14 mouse cellular contexts compared by ENCODE assay signal in the genomic region with DNA sequence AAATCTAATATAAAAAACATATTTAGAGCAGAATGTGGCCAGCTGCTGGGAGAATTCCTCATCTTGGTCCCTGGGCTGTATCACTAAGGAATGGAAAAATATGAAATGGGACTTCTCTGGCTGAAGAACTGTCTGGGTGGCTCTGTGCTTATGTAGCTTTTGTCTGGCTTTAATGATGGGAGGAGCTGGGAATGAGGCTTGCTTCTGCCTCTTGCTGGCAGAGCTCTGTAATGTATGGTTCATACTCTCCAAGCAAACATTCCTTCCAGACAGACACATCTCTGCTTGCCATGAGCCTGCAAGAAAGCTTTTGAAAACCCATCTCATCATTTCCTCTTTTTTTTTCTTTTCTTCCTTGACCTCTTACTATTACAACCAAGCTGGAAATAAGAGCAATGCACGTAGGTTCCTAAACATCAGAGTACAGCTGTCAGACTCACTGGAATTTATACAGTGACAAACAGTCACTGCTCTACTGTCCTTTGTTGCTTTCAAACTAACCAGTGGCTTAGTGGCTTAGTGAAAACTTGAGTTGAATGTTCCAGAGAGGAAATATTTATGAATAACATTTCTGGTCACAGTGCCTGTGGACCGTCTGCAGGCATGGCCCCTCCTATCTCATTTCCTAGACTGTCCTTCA.
DNase-seq lines count a peak whose midpoint lies in the region; ATAC-seq and TF ChIP-seq lines count a peak whose summit lies in the region.
"Had no signal": no experiment of that assay in that cellular context is flagged by ENCODE, and none has a peak within 500 bp of the region (broad histone marks: within the 10 kb centered on the region; RNA-seq: fewer than 3 reads in every experiment).

No protein-coding gene starts in this region.

- H3K36me3 ChIP-seq in limb, embryonic 13.5 days: no peaks in the 10 kb centered on the region
- H3K36me3 ChIP-seq in limb, embryonic 10.5 days: no peaks in the 10 kb centered on the region
- no peaks in the 10 kb centered on the region for H3K36me3 ChIP-seq in intestine, embryonic 16.5 days (ENCODE audit: control insufficient read depth, insufficient read depth, low read length)
- H3K36me3 ChIP-seq: liver, embryonic 15.5 days had no signal

- no peak for TF ChIP-seq CTCF in gastrocnemius, adult 2 months (IDR thresholded peaks at IDR 0.05)

- no peaks in the 10 kb centered on the region for H3K9me3 ChIP-seq in limb, embryonic 13.5 days
- H3K9me3 ChIP-seq in limb, embryonic 10.5 days (replicated peaks): no peaks in the 10 kb centered on the region
- H3K9me3 ChIP-seq in intestine, embryonic 16.5 days (ENCODE audit: control insufficient read depth, low read length): no peaks in the 10 kb centered on the region
- H3K9me3 ChIP-seq: liver, embryonic 15.5 days had no signal

- no peak overlapping the region for H3K4me3 ChIP-seq in gastrocnemius, adult 2 months
- no peak overlapping the region for H3K4me3 ChIP-seq in limb, embryonic 13.5 days
- H3K4me3 ChIP-seq in limb, embryonic 10.5 days: no peak overlapping the region
- H3K4me3 ChIP-seq in intestine, embryonic 16.5 days (ENCODE audit: low read length): no peak overlapping the region
- H3K4me3 ChIP-seq: liver, embryonic 15.5 days had no signal

- no peak overlapping the region for H3K9ac ChIP-seq in limb, embryonic 13.5 days
- H3K9ac ChIP-seq in intestine, embryonic 16.5 days (ENCODE audit: low read depth, low read length): no peak overlapping the region
- H3K9ac ChIP-seq: liver, embryonic 15.5 days had no signal

- intact Hi-C loops in gastrocnemius, adult 2 months (cut with DNase I): no loop called here

- peak overlapping the region; percentile 77 for H3K27ac ChIP-seq in gastrocnemius, adult 2 months
- H3K27ac ChIP-seq in limb, embryonic 13.5 days: peak overlapping the region; percentile 34; the same call in 1 of the 2 replicates
- no peak overlapping the region for H3K27ac ChIP-seq in limb, embryonic 10.5 days
- H3K27ac ChIP-seq in intestine, embryonic 16.5 days (ENCODE audit: low read length): peak overlapping the region; percentile 47
- H3K27ac ChIP-seq: liver, embryonic 15.5 days had no signal

- no peak for DNase-seq in gastrocnemius, adult 2 months
- DNase-seq in gastrocnemius, postnatal 4 days (ENCODE audit: low spot score in 2 of 2): no peak
- DNase-seq in limb, embryonic 10.5 days (ENCODE audit: low spot score): no peak
- DNase-seq in brain, adult 2 months (ENCODE audit: low read depth, low spot score): peak; percentile 42
- no peak for DNase-seq in adrenal gland, postnatal 4 days (ENCODE audit: low spot score in 2 of 2)
- DNase-seq in embryo, embryonic 11 days: no peak
- DNase-seq: adrenal gland, postnatal 14 days; B cell, adult 2 months; cerebellum, adult 11-12 months; gastrocnemius, postnatal 10 days had no signal

- H3K4me1 ChIP-seq in limb, embryonic 13.5 days: peaks cover 9% of the 10 kb centered on the region; the same call in 1 of the 2 replicates
- peaks cover 5% of the 10 kb centered on the region; the same call in 1 of the 2 replicates for H3K4me1 ChIP-seq in limb, embryonic 10.5 days
- no peaks in the 10 kb centered on the region for H3K4me1 ChIP-seq in intestine, embryonic 16.5 days (ENCODE audit: control insufficient read depth, insufficient read depth, low read length)
- H3K4me1 ChIP-seq: liver, embryonic 15.5 days had no signal

- H3K4me2 ChIP-seq in limb, embryonic 13.5 days (replicated peaks): no peak overlapping the region
- no peak overlapping the region for H3K4me2 ChIP-seq in intestine, embryonic 16.5 days (ENCODE audit: low read depth, low read length)
- H3K4me2 ChIP-seq: liver, embryonic 15.5 days had no signal

- 48% methylated on average over 2 of the region's 2 CpGs for WGBS in limb, embryonic 13.5 days
- WGBS in limb, embryonic 10.5 days: 76% methylated on average over 2 of the region's 2 CpGs
- WGBS in intestine, embryonic 16.5 days: 32% methylated on average over 2 of the region's 2 CpGs

- peak; percentile 32; the same call in 1 of the 2 replicates for ATAC-seq in limb, embryonic 13.5 days (ENCODE audit: low FRiP score, low read depth)
- ATAC-seq in intestine, embryonic 16.5 days: peak; percentile 59
- ATAC-seq: forebrain, embryonic 16.5 days had no signal

- no peaks in the 10 kb centered on the region for H3K27me3 ChIP-seq in limb, embryonic 13.5 days
- H3K27me3 ChIP-seq in limb, embryonic 10.5 days (ENCODE audit: low read depth, poor library complexity, severe bottlenecking): no peaks in the 10 kb centered on the region
- no peaks in the 10 kb centered on the region for H3K27me3 ChIP-seq in intestine, embryonic 16.5 days (replicated peaks; ENCODE audit: control insufficient read depth, insufficient read depth, low read length)
- H3K27me3 ChIP-seq: liver, embryonic 15.5 days had no signal
